Mouse (Mus musculus): Measurements from ENCODE around the gene Runx3. TPM values are rescaled to one million over a fixed set of nuclear protein-coding genes. Genes with fewer than 3 reads are reported as not detected.

The Runx3 gene
- polyA plus RNA-seq, 1 experiment = 33.7 TPM

GRCm38 (mm10) chr4:135166413-135167225 lies 46.2 kb downstream of the Runx3 start:
- H3K27ac ChIP-seq (ENCODE audit: insufficient read depth, low read length) = no peak overlapping the region
- H3K4me3 ChIP-seq (ENCODE audit: extremely low read depth, insufficient read depth, insufficient read length) = no peak overlapping the region
- H3K36me3 ChIP-seq (ENCODE audit: control insufficient read depth, insufficient read depth, low read length) = peaks cover 37% of the 10 kb centered on the region
- WGBS = 82% methylated on average over 22 of the region's 23 CpGs
- TF ChIP-seq CTCF (IDR thresholded peaks at IDR 0.05; ENCODE audit: extremely low read depth, insufficient read depth, insufficient read length, insufficient replicate concordance) = no peak
- TF ChIP-seq POLR2A (IDR thresholded peaks at IDR 0.05; ENCODE audit: low read depth, low read length) = no peak
- H3K27me3 ChIP-seq (ENCODE audit: control insufficient read depth, insufficient read depth, low read length) = no peaks in the 10 kb centered on the region
- H3K4me1 ChIP-seq (ENCODE audit: control insufficient read depth, insufficient read depth, insufficient read length) = no peaks in the 10 kb centered on the region
- no peak for DNase-seq (ENCODE audit: low read depth in 1 of 2, low spot score in 2 of 2)

- Histone ChIP-seq H3K36me3 (ENCODE audit: control insufficient read depth, insufficient read depth, low read length) (peaks cover 45% of the 10 kb centered on the region), H3K27ac (ENCODE audit: insufficient read depth, low read length) (no peak overlapping the region), H3K4me1 (ENCODE audit: control insufficient read depth, insufficient read depth, insufficient read length) (no peaks in the 10 kb centered on the region), H3K27me3 (ENCODE audit: control insufficient read depth, insufficient read depth, low read length) (no peaks in the 10 kb centered on the region), H3K4me3 (ENCODE audit: extremely low read depth, insufficient read depth, insufficient read length) (no peak overlapping the region)
- DNase-seq (ENCODE audit: low read depth in 1 of 2, low spot score in 2 of 2) = no peak
- TF ChIP-seq CTCF (IDR thresholded peaks at IDR 0.05; ENCODE audit: extremely low read depth, insufficient read depth, insufficient read length, insufficient replicate concordance) (no peak), POLR2A (IDR thresholded peaks at IDR 0.05; ENCODE audit: low read depth, low read length) (no peak)
- WGBS = 83% methylated on average over 7 of the region's 7 CpGs
Observed at GRCm38 (mm10) chr4:135167816-135168527, 47.5 kb downstream of the Runx3 start.

- Histone ChIP-seq H3K4me3 (ENCODE audit: extremely low read depth, insufficient read depth, insufficient read length) (no peak overlapping the region), H3K36me3 (ENCODE audit: control insufficient read depth, insufficient read depth, low read length) (peaks cover 44% of the 10 kb centered on the region), H3K27me3 (ENCODE audit: control insufficient read depth, insufficient read depth, low read length) (no peaks in the 10 kb centered on the region), H3K27ac (ENCODE audit: insufficient read depth, low read length) (no peak overlapping the region), H3K4me1 (ENCODE audit: control insufficient read depth, insufficient read depth, insufficient read length) (no peaks in the 10 kb centered on the region)
- DNase-seq (ENCODE audit: low read depth in 1 of 2, low spot score in 2 of 2) = no peak
- no peak for TF ChIP-seq POLR2A (IDR thresholded peaks at IDR 0.05; ENCODE audit: low read depth, low read length)
- TF ChIP-seq CTCF (IDR thresholded peaks at IDR 0.05; ENCODE audit: extremely low read depth, insufficient read depth, insufficient read length, insufficient replicate concordance) = no peak
- WGBS = 85% methylated on average over 10 of the region's 10 CpGs
Observed at GRCm38 (mm10) chr4:135169096-135169495, 48.6 kb downstream of the Runx3 start.

GRCm38 (mm10) chr4:135169501-135169900 lies 49.0 kb downstream of the Runx3 start:
- H3K4me3 ChIP-seq (ENCODE audit: extremely low read depth, insufficient read depth, insufficient read length) = no peak overlapping the region
- H3K27me3 ChIP-seq (ENCODE audit: control insufficient read depth, insufficient read depth, low read length) = no peaks in the 10 kb centered on the region
- no peak overlapping the region for H3K27ac ChIP-seq (ENCODE audit: insufficient read depth, low read length)
- peaks cover 46% of the 10 kb centered on the region for H3K36me3 ChIP-seq (ENCODE audit: control insufficient read depth, insufficient read depth, low read length)
- 70% methylated on average over 4 of the region's 4 CpGs for WGBS
- no peaks in the 10 kb centered on the region for H3K4me1 ChIP-seq (ENCODE audit: control insufficient read depth, insufficient read depth, insufficient read length)
- TF ChIP-seq CTCF (IDR thresholded peaks at IDR 0.05; ENCODE audit: extremely low read depth, insufficient read depth, insufficient read length, insufficient replicate concordance) = no peak
- no peak for TF ChIP-seq POLR2A (IDR thresholded peaks at IDR 0.05; ENCODE audit: low read depth, low read length)
- DNase-seq (ENCODE audit: low read depth in 1 of 2, low spot score in 2 of 2) = no peak

GRCm38 (mm10) chr4:135171304-135171875 lies 50.9 kb downstream of the Runx3 start:
- no peak for DNase-seq (ENCODE audit: low read depth in 1 of 2, low spot score in 2 of 2)
- no peaks in the 10 kb centered on the region for H3K27me3 ChIP-seq (ENCODE audit: control insufficient read depth, insufficient read depth, low read length)
- no peak overlapping the region for H3K27ac ChIP-seq (ENCODE audit: insufficient read depth, low read length)
- TF ChIP-seq CTCF (IDR thresholded peaks at IDR 0.05; ENCODE audit: extremely low read depth, insufficient read depth, insufficient read length, insufficient replicate concordance) (no peak), POLR2A (IDR thresholded peaks at IDR 0.05; ENCODE audit: low read depth, low read length) (no peak)
- H3K4me1 ChIP-seq (ENCODE audit: control insufficient read depth, insufficient read depth, insufficient read length) = no peaks in the 10 kb centered on the region
- H3K36me3 ChIP-seq (ENCODE audit: control insufficient read depth, insufficient read depth, low read length) = peaks cover 46% of the 10 kb centered on the region
- H3K4me3 ChIP-seq (ENCODE audit: extremely low read depth, insufficient read depth, insufficient read length) = no peak overlapping the region
- 82% methylated on average over 12 of the region's 12 CpGs for WGBS

DNA sequence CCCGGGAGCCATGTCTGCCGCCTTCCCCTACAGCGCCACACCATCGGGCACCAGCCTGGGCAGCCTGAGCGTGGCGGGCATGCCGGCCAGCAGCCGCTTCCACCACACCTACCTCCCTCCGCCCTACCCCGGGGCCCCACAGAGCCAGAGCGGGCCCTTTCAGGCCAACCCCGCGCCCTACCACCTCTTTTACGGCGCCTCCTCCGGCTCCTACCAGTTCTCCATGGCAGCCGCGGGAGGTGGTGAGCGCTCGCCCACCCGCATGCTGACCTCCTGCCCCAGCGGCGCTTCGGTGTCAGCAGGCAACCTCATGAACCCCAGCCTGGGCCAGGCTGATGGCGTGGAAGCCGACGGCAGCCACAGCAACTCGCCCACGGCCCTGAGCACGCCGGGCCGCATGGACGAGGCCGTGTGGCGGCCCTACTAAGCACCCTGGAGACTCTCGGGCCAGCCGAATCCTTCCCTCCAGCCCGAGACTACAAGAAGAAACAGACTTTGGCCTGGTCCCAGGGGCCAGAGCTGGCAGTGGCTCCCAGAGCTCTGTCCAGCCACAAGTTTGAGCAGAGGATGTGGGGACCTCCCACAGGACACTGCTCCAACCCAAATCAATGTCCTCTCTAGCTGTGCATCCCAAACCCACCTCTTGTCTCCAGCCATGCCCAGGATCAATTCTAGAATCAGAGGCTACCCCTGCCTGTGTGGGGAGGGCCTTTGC lies 55.1 kb downstream of the Runx3 start:
- DNase-seq (ENCODE audit: low read depth in 1 of 2, low spot score in 2 of 2) = no peak
- no peak for TF ChIP-seq CTCF (IDR thresholded peaks at IDR 0.05; ENCODE audit: extremely low read depth, insufficient read depth, insufficient read length, insufficient replicate concordance)
- no peak for TF ChIP-seq POLR2A (IDR thresholded peaks at IDR 0.05; ENCODE audit: low read depth, low read length)
- peaks cover 7% of the 10 kb centered on the region; the same call in 1 of the 2 replicates for H3K4me1 ChIP-seq (ENCODE audit: control insufficient read depth, insufficient read depth, insufficient read length)

More for the DNA sequence above, 55.1 kb downstream of the Runx3 start:
- H3K36me3 ChIP-seq (ENCODE audit: control insufficient read depth, insufficient read depth, low read length) = peaks cover 35% of the 10 kb centered on the region
- H3K4me3 ChIP-seq (ENCODE audit: extremely low read depth, insufficient read depth, insufficient read length) = no peak overlapping the region
- H3K27me3 ChIP-seq (ENCODE audit: control insufficient read depth, insufficient read depth, low read length) = no peaks in the 10 kb centered on the region
- 90% methylated on average over 38 of the region's 38 CpGs for WGBS
- H3K27ac ChIP-seq (ENCODE audit: insufficient read depth, low read length) = no peak overlapping the region
